Mouse (Mus musculus): ENCODE data around the gene Hdac10.

GRCm38 (mm10) chr15:89168922-89169321 lies 40.4 kb upstream of the Hdac10 start:
- TF ChIP-seq CTCF (IDR thresholded peaks at IDR 0.05; ENCODE audit: insufficient read depth, low read depth, low read length) (no peak), POLR2A (IDR thresholded peaks at IDR 0.05; ENCODE audit: insufficient read depth, low read depth, low read length) (no peak)
